Mouse (Mus musculus): Measurements from ENCODE around the gene Cks2. TPM values are rescaled to one million over a fixed set of nuclear protein-coding genes. Genes with fewer than 3 reads are reported as not detected.

The Cks2 gene
- total and polyA plus RNA-seq, 3 experiments, result 243 to 846 (median 297) TPM

DNA sequence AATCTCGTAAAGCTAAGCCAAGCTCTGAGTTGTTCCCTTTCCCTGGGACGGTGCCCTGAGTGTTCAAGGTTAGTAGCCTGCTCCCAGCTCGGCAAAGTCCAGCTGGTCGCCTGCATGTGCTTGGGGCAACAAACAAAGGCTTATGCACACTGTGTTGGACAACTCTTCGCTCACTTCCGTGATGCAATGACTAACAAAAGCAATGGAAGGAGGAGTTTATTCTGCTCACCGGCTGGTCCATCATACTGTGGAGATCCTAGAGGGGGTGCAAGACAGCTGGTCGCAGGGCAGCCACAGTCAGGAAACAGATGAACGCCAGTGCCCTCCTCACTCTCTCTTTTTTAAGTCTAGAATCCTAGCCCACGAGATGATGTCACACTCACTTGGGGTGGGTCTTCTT, 29.2 kb upstream of the Cks2 start:
- TF ChIP-seq JUND (IDR thresholded peaks at IDR 0.05; ENCODE audit: low read depth, low read length) (no peak), ETS1 (IDR thresholded peaks at IDR 0.05; ENCODE audit: low read depth, low read length) (no peak), E2F4 (IDR thresholded peaks at IDR 0.05; ENCODE audit: borderline replicate concordance, low read depth, low read length) (no peak)
- Histone ChIP-seq H3K36me3 (ENCODE audit: control insufficient read depth in 1 of 2, insufficient read depth in 2 of 2, low read length in 2 of 2) (no peaks in the 10 kb centered on the region), H3K79me2 (ENCODE audit: control insufficient read depth, insufficient read depth, low read length, poor library complexity) (no peaks in the 10 kb centered on the region), H3K9ac (ENCODE audit: control insufficient read depth, low read depth, low read length, poor library complexity, severe bottlenecking) (no peak overlapping the region), H3K4me1 (ENCODE audit: control insufficient read depth in 1 of 2, insufficient read depth in 2 of 2, low read length in 2 of 2) (no peaks in the 10 kb centered on the region), H3K27ac (ENCODE audit: control insufficient read depth, low read depth, low read length) (no peak overlapping the region), H3K9me3 (replicated peaks; ENCODE audit: insufficient read depth, low read length) (no peaks in the 10 kb centered on the region), H3K27me3 (ENCODE audit: control insufficient read depth in 1 of 2, insufficient read depth in 2 of 2, low read length in 2 of 2) (no peaks in the 10 kb centered on the region), H3K4me3 (ENCODE audit: control insufficient read depth in 1 of 2, insufficient read depth in 1 of 2, low read depth in 2 of 2, low read length in 2 of 2) (no peak overlapping the region)
- no peak for DNase-seq (ENCODE audit: low read depth, low spot score)

DNA sequence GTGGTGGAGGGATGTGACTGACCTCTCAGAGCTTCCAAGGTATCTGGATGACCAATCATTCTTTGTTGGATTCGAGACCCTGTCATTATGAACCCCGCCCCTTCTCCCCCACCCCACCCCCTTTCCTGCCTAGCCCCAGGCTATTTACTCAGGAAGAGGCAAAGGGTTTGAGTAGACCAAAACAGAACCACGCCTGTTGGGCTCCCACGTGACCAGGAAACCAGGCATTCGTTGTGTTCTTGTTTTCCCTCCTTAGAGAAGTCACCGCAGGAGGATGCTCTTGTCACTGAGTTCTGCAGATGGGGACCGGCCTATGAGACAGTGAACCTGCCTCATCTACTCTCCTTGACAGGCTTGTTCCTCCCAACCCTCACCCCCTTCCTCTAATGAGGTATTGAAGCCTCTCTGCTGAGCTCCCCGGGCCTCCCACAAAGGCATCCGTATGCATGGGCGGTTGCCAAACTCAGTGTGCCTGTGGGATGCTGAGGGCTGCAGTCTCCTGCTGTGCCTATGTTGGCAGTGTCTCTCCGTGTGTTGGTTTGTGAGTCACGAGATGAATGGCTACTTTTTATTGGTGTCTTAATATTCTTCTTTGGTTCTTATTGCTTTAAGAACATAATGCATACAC, 28.5 kb upstream of the Cks2 start:
- TF ChIP-seq ELF1 (IDR thresholded peaks at IDR 0.05; ENCODE audit: low read depth, low read length), result no peak
- TF ChIP-seq MYC (IDR thresholded peaks at IDR 0.05; ENCODE audit: low read depth, low read length), result no peak
- TF ChIP-seq HCFC1 (IDR thresholded peaks at IDR 0.05; ENCODE audit: low read depth, low read length), result no peak
- no peak for TF ChIP-seq NRF1 (IDR thresholded peaks at IDR 0.05; ENCODE audit: insufficient read depth, low read depth, low read length, poor library complexity, severe bottlenecking)
- TF ChIP-seq USF1 (IDR thresholded peaks at IDR 0.05; ENCODE audit: low read depth, low read length), result no peak
- TF ChIP-seq USF2 (IDR thresholded peaks at IDR 0.05; ENCODE audit: borderline replicate concordance in 1 of 2, insufficient read depth in 1 of 2, low read depth in 1 of 2, low read length in 2 of 2), result no peak
- TF ChIP-seq RAD21 (IDR thresholded peaks at IDR 0.05; ENCODE audit: low read depth, low read length), result no peak
- no peak for TF ChIP-seq RCOR1 (IDR thresholded peaks at IDR 0.05; ENCODE audit: low read depth, low read length)
- TF ChIP-seq GATA1 (IDR thresholded peaks at IDR 0.05; ENCODE audit: low read depth, low read length), result no peak
- TF ChIP-seq ZC3H11A (IDR thresholded peaks at IDR 0.05; ENCODE audit: low read depth, low read length), result no peak
- TF ChIP-seq JUND (IDR thresholded peaks at IDR 0.05; ENCODE audit: low read depth, low read length), result no peak
- TF ChIP-seq TBP (IDR thresholded peaks at IDR 0.05; ENCODE audit: low read depth, low read length), result no peak
- no peak for TF ChIP-seq ZKSCAN1 (IDR thresholded peaks at IDR 0.05; ENCODE audit: low read depth, low read length)
- TF ChIP-seq ZMIZ1 (IDR thresholded peaks at IDR 0.05; ENCODE audit: low read depth, low read length), result no peak
- H3K27me3 ChIP-seq (ENCODE audit: control insufficient read depth in 1 of 2, insufficient read depth in 2 of 2, low read length in 2 of 2), result no peaks in the 10 kb centered on the region
- no peak overlapping the region for H3K9ac ChIP-seq (ENCODE audit: control insufficient read depth, low read depth, low read length, poor library complexity, severe bottlenecking)
- H3K79me2 ChIP-seq (ENCODE audit: control insufficient read depth, insufficient read depth, low read length, poor library complexity), result no peaks in the 10 kb centered on the region
- H3K27ac ChIP-seq (ENCODE audit: control insufficient read depth, low read depth, low read length), result no peak overlapping the region
- no peaks in the 10 kb centered on the region for H3K4me1 ChIP-seq (ENCODE audit: control insufficient read depth in 1 of 2, insufficient read depth in 2 of 2, low read length in 2 of 2)
- H3K4me3 ChIP-seq (ENCODE audit: control insufficient read depth in 1 of 2, insufficient read depth in 1 of 2, low read depth in 2 of 2, low read length in 2 of 2), result no peak overlapping the region
- no peaks in the 10 kb centered on the region for H3K9me3 ChIP-seq (replicated peaks; ENCODE audit: insufficient read depth, low read length)
- DNase-seq (ENCODE audit: low read depth, low spot score), result no peak
- no peaks in the 10 kb centered on the region for H3K36me3 ChIP-seq (ENCODE audit: control insufficient read depth in 1 of 2, insufficient read depth in 2 of 2, low read length in 2 of 2)
